Mouse (Mus musculus): ENCODE data around the gene A430005L14Rik.

The A430005L14Rik gene

DNA sequence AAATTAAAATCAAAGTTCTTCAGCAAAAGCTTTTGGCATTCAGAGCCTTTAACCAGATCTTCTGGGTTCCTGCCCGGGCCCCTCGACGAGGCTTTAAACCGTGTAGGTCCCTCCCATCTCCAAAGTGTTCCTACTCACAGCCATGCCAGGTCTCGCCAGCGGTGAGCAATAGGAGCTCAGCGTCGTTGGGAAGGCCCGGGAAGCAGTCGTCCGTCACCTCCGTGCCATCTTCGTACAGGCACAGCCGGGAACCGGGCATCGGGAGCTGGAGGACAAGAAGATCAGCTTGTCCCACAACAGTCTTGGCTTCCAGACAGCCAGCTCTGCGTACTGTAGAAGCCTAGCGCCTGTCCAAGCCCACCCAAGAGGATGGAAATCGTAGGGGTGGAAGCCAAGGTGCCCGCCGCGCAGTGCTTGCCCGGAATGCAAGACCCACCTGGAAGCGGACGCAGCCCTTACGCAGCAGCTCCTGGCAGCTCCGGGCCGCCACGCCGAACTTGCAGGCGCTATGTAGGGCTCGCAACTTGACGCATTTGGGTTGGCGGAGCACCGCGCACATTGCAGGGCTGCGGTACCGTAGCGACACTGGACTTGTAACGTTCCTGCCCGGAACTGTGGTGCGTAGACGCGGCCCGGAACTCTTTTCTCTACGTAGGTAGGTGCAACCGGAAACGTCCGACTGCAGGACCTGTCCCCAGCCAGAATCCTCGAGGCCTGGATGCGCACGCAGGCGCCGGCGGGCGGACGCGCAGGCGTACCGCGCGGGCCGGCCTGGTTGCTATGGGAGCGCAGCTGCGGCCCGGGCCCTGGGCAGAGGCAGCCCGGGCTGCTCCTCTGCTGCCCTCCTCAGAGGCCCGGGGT, 17.6 kb downstream of the A430005L14Rik start, which contains the start of the genes Dffb and Cep104:
Gene Dffb, minus strand, starts transcription at position 696 of the 861 bp plus-strand sequence.
Gene Cep104, plus strand, starts transcription at position 764 of the 861 bp plus-strand sequence.
- DNase-seq: peak; percentile 97

DNA sequence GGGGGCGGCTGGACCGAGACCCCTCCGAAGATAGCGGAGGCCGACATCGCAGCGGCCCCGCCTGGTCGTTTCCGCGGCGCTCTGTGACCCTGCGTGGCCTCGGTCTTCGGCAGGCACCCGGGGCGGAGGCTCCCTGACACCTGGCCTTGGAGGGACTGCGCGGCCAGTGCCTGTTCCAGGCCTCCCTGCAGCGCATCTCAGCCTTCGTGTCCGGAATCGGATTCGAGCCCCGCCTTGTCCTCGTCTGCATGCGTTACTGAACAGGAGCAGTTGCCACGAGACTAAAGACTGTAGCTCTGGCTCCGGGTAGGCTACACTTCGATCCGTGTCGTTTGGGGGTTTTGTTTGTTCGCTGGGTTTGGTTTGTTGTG, 18.2 kb downstream of the A430005L14Rik start:
- no peak for DNase-seq

DNA sequence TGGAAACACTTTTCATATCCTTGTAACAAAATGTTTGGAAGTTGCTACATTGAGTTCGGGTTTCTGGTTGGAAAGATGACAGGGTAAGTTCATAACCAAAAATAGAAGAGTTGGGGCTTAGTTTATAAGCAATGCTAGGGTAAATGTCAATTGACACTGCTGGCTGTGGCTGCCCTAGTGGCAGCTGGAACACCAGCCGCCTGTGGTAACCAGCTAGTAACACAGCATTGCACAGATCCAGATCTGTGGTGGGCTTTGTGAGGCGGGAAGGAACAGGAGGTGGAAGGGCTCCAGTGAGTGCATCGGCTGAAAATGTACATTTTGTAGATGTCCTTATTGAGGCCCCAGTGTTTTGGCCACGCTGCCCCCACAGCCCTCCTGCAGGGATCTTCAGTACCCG, 18.7 kb downstream of the A430005L14Rik start:
- DNase-seq: no peak

DNA sequence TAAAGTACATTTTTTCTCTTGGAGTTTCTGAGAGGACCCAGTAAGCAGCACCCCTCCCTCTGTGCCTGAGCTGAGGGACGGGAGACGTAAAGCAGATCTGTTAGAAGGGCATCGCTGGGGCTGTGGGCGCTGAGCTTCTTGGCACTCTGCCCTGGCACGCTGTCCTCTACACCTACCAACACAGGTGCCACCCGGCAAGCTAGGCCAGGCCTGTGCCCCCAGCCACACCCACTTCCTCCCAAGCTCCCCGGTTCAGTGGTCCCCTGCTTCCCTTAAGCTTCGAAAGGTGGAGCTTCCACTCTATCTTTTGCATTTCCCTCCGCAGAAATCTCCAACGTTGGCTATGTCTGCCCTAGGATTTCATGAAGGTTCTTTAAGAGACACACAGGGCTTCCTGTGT, 22.2 kb downstream of the A430005L14Rik start:
- no peak for DNase-seq

DNA sequence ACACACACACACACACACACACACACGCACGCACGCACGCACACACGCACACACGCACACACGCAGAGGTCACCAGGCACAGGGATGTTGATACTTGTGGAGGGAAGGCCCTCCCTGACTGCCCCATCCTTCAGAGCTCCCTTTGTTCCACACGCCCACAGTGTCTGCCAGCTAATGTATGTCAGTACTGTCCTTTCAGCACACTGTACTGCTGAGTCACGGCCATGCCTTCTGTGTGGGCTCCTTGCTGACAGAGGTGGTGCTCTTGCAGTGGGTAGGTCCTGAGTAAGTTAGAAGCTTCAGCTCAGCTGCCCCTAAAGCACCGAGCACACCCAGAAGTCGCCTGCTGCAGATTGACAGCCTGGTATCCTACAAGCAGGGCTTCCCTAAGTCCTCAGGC, 23.4 kb downstream of the A430005L14Rik start:
- DNase-seq: no peak

DNA sequence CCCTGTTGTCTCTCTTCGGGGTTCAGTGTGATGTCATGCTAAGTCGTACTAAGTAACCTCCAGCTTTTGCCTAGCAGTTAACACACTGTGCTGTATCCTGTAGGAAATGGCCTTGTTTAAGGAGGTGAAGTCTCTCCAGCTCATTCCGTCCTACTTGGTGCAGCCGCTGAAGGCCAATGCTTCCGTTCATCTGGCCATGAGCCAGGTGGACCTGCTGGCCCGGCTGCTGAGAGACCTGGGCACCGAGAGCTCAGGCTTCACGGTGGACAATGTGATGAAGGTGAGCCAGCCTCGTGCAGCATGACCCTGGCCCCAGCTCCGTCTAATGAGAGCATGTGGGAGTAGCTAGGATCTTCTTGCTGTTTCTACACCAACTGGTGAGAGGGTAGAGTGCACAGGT, 35.7 kb downstream of the A430005L14Rik start:
- DNase-seq: no peak

DNA sequence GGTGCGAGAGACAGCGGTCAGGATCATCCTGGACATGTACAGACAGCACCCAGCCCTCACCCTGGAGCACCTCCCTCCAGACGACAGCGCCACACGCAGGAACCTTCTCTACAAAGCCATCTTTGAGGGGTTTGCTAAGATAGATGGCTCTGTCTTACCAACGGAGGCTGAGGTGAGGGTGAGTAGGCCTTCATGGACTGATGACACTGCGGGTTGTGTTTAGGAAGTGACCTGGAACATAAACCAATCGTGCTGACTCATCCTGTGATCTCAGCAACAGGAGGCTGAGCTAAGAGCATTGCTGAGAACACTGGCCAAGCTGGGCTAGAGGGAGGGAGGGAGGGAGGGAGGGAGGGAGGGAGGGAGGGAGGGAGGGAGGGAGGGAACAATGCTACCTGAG, 36.5 kb downstream of the A430005L14Rik start:
- DNase-seq: no peak

DNA sequence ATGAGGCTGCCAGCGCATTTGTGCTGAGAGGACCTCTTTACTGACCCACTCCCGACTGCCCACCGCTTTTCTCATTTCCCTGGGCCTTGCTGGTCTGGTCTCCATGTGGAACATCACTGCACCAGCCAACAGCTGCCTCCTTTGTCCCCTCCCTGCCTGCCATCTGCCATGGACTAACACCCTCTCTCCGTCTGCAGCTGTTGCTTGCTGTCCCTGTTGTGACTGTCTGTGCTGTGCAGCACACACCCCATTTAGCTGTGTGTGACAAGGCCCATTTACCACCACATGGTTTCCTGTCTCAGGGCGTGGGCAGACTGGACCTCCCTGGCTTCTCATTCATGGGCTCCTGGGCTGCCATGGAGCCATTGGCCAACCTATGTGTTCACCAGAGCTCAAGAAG, 48.5 kb downstream of the A430005L14Rik start:
- no peak for DNase-seq

DNA sequence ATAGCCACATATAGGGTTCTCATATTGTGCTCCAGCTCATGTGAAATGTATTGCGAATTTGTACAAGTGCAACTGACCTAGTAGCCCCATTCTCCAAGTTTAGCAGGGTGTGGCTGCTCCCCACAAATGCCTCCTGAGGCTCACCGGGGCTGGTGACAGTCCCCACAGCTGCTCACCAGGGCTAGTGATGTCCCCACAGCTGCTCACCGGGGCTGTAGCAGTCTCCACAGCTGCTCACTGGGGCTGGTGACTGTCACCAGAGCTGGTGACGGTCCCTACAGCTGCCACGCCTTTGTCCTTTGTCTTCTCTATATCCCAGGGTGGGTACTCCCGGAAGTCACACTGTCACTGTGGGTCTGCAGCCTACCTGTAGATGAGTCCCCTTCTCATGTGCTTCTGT, 49.2 kb downstream of the A430005L14Rik start:
- DNase-seq: no peak

DNA sequence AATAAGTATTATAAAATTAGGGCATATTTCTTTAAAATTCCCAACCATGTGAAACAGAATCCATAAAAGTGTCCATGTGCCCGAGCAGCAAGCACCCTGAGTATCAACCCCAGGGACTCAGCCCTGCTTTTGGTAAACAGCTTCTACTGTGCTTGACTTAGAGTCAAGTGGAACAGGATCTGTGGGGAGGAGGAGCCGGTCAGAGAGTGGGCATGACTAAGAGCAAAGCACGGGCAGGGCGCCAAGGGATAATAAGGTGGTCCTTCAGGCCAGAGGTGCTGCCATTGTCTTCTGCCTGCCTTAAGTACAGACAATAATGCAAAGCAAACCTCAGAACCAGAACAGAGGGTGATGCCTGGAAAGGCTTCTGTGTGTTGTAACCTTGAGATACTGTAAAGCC, 50.7 kb downstream of the A430005L14Rik start:
- DNase-seq: no peak

DNA sequence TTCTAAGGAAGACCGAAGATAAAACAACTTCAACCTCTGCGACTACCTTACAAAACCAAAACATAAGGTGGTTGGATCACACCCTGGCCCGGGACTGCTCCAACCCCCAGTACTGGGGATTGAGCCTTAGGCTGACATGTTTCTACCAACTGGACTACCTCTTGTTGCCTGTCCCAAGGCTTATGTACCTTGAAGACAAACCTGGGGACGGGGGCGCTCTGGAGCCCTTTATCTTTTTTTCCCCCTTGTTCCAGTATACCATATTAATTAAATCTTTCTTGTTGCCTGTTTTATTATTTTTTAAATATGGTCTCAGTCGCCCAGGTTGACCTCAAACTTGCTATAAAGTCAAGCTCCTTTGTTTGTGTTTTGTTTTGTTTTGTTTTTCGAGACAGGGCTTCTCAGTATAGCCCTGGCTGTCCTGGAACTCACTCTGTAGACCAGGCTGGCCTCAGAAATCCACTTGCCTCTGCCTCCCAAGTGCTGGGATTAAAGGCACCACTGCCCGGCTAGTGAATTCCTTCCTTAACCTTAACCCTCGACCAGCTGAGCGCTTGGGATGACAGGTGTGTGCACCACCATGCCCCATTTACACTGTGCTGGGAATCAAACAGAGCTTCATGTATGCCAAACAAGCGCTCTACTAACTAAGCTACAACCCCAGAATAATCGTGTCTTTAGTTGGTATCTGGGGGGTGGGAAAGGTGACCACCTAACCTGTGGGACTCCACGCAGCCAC, 54.0 kb downstream of the A430005L14Rik start:
- DNase-seq: no peak

Measured in kidney, postnatal 10 days (tissue).